Mouse (Mus musculus): ENCODE results near the gene Myo1d. TPM values are rescaled to one million over a fixed set of nuclear protein-coding genes. Genes with fewer than 3 reads are reported as not detected.
"Not testable (repeated sequence)": the region's sequence is repeated elsewhere in the genome, so short reads cannot be mapped to it uniquely, and the experiment has no call there.

The Myo1d gene
- polyA plus RNA-seq, 1 experiment from 2014 or later, result 1.9 TPM

DNA sequence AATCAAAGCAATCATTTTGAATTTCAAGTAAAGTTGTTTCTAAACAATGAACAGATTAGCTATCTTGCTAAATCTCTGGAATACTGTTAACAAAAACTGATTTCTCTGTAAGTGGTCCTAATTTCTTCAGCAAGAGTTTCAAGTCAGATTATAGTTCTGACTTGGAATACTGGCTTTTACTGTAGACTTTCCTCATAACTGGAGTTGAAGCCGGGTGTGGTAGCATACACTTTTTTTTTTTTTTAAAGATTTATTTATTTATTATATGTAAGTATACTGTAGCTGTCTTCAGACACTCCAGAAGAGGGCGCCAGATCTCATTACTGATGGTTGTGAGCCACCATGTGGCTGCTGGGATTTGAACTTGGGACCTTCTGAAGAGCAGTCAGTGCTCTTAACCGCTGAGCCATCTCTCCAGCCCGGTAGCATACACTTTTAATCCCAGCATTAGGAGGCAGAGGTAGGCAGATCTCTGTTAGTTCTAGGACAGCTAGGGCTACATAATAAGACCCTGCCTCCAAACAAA is 316.2 kb downstream of the Myo1d start:
- not testable (repeated sequence) for H3K4me2 ChIP-seq (replicated peaks); H3K4me1 ChIP-seq; H3K9me3 ChIP-seq; H3K4me3 ChIP-seq; H3K9ac ChIP-seq (replicated peaks); H3K27me3 ChIP-seq; H3K27ac ChIP-seq (replicated peaks); ATAC-seq (replicated peaks)
- peaks cover 85% of the 10 kb centered on the region for H3K36me3 ChIP-seq
- 88% methylated on average over 4 of the region's 4 CpGs for WGBS

DNA sequence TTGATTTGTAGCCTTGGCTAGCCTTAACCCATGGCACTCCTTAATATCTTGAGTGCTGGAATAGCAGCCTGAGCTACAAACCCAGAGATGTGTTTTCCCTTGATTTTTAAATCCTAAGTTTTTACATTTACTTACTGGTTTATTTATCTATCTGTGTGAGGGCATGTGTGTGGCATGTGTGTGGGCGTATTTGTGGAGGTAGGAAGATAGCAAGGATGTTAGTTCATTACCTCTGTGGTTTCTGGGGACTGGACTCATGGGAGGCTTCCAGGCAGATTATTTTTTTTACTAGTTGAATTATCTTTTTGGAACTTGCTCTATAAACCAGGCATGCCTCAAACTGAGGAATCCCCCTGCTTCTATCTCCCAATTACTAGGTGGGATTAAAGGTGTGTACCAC is 326.6 kb downstream of the Myo1d start:
- Histone ChIP-seq H3K36me3 (peaks cover 56% of the 10 kb centered on the region), H3K4me3 (no peak overlapping the region)
- 97% methylated on average over 1 of the region's 1 CpGs for WGBS

DNA sequence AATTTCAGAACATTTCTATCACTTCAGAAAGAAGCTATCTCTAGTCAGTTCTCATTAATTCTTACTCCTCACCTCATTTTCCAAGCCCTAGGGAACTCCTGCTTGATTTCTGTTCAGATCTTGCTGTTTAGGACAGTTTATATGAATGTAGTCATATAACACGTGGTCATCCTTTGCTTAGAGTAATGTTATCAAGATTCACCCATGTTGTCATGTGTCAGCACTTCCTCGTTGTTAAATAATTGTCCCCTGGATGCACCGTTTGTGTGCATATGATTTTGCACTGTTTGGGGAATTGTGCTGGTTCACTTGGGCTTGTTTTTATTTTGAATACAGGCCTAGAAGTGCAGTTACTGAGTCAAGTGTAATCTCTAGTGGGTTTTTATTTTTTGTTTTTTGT is 327.6 kb downstream of the Myo1d start:
- Histone ChIP-seq H3K9me3 (no peaks in the 10 kb centered on the region), H3K27me3 (no peaks in the 10 kb centered on the region), H3K9ac (replicated peaks) (no peak overlapping the region), H3K4me2 (replicated peaks) (no peak overlapping the region), H3K4me3 (no peak overlapping the region), H3K36me3 (peaks cover 53% of the 10 kb centered on the region), H3K27ac (replicated peaks) (no peak overlapping the region), H3K4me1 (no peaks in the 10 kb centered on the region)
- WGBS, result 92% methylated on average over 3 of the region's 3 CpGs
- no peak for ATAC-seq (replicated peaks)

More for the DNA sequence above, 326.6 kb downstream of the Myo1d start:
- no peak overlapping the region for H3K4me2 ChIP-seq (replicated peaks)
- no peak overlapping the region for H3K9ac ChIP-seq (replicated peaks)
- no peak overlapping the region for H3K27ac ChIP-seq (replicated peaks)
- H3K27me3 ChIP-seq, result no peaks in the 10 kb centered on the region
- no peaks in the 10 kb centered on the region for H3K9me3 ChIP-seq
- no peaks in the 10 kb centered on the region for H3K4me1 ChIP-seq
- no peak for ATAC-seq (replicated peaks)

DNA sequence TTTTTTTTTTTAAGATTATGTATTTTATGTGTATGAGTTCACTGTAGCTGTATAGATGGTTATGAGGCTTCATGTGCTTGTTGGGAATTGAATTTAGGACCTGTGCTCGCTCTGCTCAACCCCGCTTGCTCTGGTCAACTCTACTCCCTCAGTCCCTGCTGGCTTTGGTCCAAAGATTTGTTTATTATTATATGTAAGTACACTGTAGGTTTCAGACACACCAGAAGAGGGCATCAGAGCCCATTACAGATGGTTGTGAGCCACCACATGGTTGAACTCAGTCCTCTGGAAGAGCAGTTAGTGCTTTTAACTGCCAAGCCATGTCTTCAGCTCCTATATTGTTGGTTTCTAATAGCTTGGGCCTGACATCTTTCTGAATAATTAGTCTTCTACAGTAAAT is 330.0 kb downstream of the Myo1d start:
- 95% methylated on average over 2 of the region's 2 CpGs for WGBS
- H3K27ac ChIP-seq (replicated peaks), result no peak overlapping the region
- no peaks in the 10 kb centered on the region for H3K9me3 ChIP-seq
- H3K4me3 ChIP-seq, result no peak overlapping the region
- H3K36me3 ChIP-seq, result peaks cover 61% of the 10 kb centered on the region
- ATAC-seq (replicated peaks), result no peak
- no peak overlapping the region for H3K9ac ChIP-seq (replicated peaks)
- no peaks in the 10 kb centered on the region for H3K27me3 ChIP-seq
- H3K4me2 ChIP-seq (replicated peaks), result no peak overlapping the region
- no peaks in the 10 kb centered on the region for H3K4me1 ChIP-seq

DNA sequence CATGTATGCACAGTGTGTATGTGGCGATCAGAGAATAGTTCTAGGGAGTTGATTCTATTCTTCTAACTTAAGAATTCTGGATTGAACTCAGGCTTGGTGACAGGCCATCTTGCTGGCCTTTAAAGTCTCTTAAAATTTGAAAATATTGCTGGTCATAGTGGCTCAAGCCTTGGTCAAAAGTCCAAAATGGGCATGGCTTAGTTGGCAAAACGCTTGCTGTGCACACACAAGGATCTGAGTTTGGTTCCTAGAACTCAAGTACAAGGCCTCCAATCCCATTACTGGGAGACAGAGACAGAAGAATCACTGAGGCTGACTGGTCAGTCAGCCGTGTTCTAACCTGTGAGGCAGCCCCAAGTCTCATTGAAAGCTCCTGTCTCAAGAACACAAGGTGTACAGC is 332.9 kb downstream of the Myo1d start:
- no peaks in the 10 kb centered on the region for H3K27me3 ChIP-seq
- peaks cover 68% of the 10 kb centered on the region for H3K36me3 ChIP-seq
- H3K4me2 ChIP-seq (replicated peaks), result no peak overlapping the region
- H3K4me1 ChIP-seq, result no peaks in the 10 kb centered on the region
- H3K4me3 ChIP-seq, result no peak overlapping the region
- no peaks in the 10 kb centered on the region for H3K9me3 ChIP-seq
- no peak overlapping the region for H3K9ac ChIP-seq (replicated peaks)
- 92% methylated on average over 3 of the region's 3 CpGs for WGBS
- no peak overlapping the region for H3K27ac ChIP-seq (replicated peaks)
- ATAC-seq (replicated peaks), result no peak

Other genes with a start within 250 kb of the Myo1d start
- 39.9 and 40.2 TPM in 2 replicates for gene Tmem98, start 30.1 kb upstream of the Myo1d start, polyA plus RNA-seq (2015; fragmentation: Nextera tagmentation; extraction: Ambion mirVana)
- gene Spaca3, start 78.3 kb upstream of the Myo1d start, polyA plus RNA-seq (2015; fragmentation: Nextera tagmentation; extraction: Ambion mirVana), result not detected in 2 replicates